Mouse (Mus musculus) kidney, embryonic 14.5 days (tissue): ENCODE results near the gene Edrf1. TPM values are rescaled to one million over a fixed set of nuclear protein-coding genes. Genes with fewer than 3 reads are reported as not detected.

Experiments
- ATAC-seq: fragments of 200-750 bp; cut with Nextera tagmentation; 2 replicates; pipeline ENCODE4 v1.8.0; 2017; ENCODE audit warnings: moderate number of reproducible peaks, mild to moderate bottlenecking, moderate TSS enrichment, moderate library complexity; ENCODE audit not compliant: low FRiP score, low TSS enrichment
- H3K27ac ChIP-seq: fragments of 300-500 bp; sonication (generic); 2 replicates; pipeline ENCODE4 v1.5.1; 2014; ENCODE audit warnings: low read depth, mild to moderate bottlenecking, low read length, moderate library complexity, mixed read lengths
- H3K27me3 ChIP-seq: fragments of 300-500 bp; sonication (generic); 2 replicates; pipeline ENCODE4 v1.6.1; 2014; ENCODE audit warnings: mild to moderate bottlenecking, low read length; ENCODE audit not compliant: control insufficient read depth, insufficient read depth
- H3K36me3 ChIP-seq: fragments of 300-500 bp; sonication (generic); 2 replicates; pipeline ENCODE4 v1.6.1; 2014; ENCODE audit warnings: low read length, mixed read lengths; ENCODE audit not compliant: control insufficient read depth, insufficient read depth
- H3K4me1 ChIP-seq: fragments of 300-500 bp; sonication (generic); 2 replicates; pipeline ENCODE4 v1.6.1; 2014; ENCODE audit warnings: low read length, mixed read lengths; ENCODE audit not compliant: control insufficient read depth, insufficient read depth
- H3K4me2 ChIP-seq: fragments of 300-500 bp; sonication (generic); replicated peaks from 2 replicates; pipeline ENCODE4 v1.6.1; 2014; ENCODE audit warnings: low read depth, mild to moderate bottlenecking, low read length
- H3K4me3 ChIP-seq: fragments of 300-500 bp; sonication (generic); 2 replicates; pipeline ENCODE4 v1.5.1; 2014; ENCODE audit warnings: mild to moderate bottlenecking, low read length
- H3K9ac ChIP-seq: fragments of 300-500 bp; sonication (generic); 2 replicates; pipeline ENCODE4 v1.6.1; 2014; ENCODE audit warnings: low read depth, mild to moderate bottlenecking, low read length, moderate library complexity
- H3K9me3 ChIP-seq: fragments of 300-500 bp; sonication (generic); 2 replicates; pipeline ENCODE4 v1.6.1; 2016; ENCODE audit warnings: low read length; ENCODE audit not compliant: control insufficient read depth
- WGBS: fragments of 180-500 bp; shearing (Covaris S2); extraction: QIAGEN DNeasy Blood & Tissue Kit; methylation state at CpG from one replicate; pipeline ENCODE4 v1.1.7; 2014; 5-methylcytosine and 5-hydroxymethylcytosine counted together
- polyA plus RNA-seq: library from polyadenylated mRNA; unstranded; fragments of >200 nt; fragmentation: Nextera tagmentation; extraction: Ambion mirVana; gene quantifications from 2 replicates; pipeline ENCODE4 v1.2.1, GENCODE M21; 2014

The Edrf1 gene
- polyA plus RNA-seq, 1 experiment from 2014 or later: 26.9 TPM

DNA sequence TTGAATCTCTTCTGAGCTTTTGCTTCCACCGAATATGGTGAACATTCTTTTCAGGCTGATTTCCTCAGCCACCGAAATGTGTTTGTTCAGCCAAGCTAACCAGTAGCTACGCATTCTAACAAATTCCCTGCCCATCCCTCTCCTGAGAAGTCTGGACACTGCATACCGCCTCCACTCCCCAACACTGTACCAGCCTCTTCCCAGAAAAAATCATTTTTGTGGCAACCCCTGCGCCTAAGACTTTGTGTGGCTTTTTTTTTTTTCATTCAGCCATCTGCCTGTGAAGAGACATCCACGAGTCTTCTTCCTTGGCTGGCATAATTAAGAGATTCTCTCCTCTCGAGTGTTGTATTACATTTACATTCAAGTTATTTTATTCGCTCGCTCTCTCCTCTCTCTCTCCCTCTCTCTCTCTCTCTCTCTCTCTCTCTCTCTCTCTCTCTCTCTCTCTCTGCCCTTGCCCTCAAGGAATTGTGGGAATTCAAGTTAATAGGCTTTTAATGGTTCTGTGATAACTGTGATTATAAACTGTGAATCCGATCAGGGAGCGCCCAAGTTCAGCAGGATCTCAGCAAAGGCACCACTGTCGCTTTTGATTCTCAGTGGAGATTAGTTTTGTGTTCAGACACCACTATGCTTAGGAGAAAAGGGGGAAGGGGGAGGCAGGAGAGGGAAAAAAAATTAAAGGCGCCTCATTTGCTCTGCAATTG is 28.6 kb upstream of the Edrf1 start:
- peak overlapping the region; percentile 21; the same call in 1 of the 2 replicates for H3K4me2 ChIP-seq
- H3K27ac ChIP-seq: no peak overlapping the region

DNA sequence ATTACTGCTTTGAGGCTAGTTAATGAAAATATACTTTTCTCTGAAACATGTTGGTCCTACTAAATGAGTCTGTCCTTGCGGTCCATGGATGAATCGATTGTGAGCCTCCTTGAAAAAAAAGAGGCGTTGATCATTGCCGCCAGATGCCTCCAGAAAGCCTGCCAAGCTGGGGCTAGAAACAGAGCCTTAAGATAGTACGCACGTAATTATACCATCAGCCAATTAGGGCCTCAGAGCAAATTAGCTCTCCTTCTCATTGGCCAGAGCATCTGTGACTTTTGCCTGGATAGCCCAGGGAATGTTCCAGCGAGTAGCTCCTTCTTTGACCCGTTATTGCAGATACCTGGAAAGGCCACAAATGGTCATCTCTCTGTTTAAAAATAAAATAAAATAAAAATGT is 27.8 kb upstream of the Edrf1 start:
- Histone ChIP-seq H3K4me1 (peaks cover 18% of the 10 kb centered on the region), H3K36me3 (no peaks in the 10 kb centered on the region), H3K4me2 (no peak overlapping the region), H3K9me3 (no peaks in the 10 kb centered on the region), H3K27me3 (no peaks in the 10 kb centered on the region), H3K9ac (no peak overlapping the region), H3K27ac (no peak overlapping the region), H3K4me3 (no peak overlapping the region)
- ATAC-seq: no peak
- 73% methylated on average over 8 of the region's 8 CpGs for WGBS

More for the DNA sequence above, 28.6 kb upstream of the Edrf1 start:
- Histone ChIP-seq H3K9ac (no peak overlapping the region), H3K27me3 (no peaks in the 10 kb centered on the region), H3K4me3 (no peak overlapping the region), H3K36me3 (no peaks in the 10 kb centered on the region), H3K9me3 (no peaks in the 10 kb centered on the region), H3K4me1 (peaks cover 18% of the 10 kb centered on the region)
- ATAC-seq: no peak
- WGBS: 56% methylated on average over 13 of the region's 13 CpGs

DNA sequence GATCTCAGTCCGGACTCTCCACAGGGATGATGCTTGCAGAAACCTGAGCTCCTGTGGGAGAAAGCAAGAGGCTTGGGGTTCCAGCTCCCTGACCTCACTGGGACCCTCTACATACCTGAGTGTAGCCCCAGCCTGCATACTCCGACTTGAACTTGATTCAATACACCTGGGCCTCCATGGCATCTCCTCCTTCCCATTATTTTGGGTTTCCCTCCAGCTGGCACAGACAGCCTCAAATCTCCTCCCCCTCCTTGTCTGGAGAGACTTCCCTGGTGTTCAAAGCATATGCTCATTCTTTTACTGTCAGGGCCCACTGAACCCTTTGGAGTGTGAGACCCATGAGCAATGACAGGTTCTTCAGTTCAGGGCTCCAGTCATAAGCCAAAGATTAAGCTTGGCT is 24.4 kb upstream of the Edrf1 start:
- H3K4me1 ChIP-seq: 0 out of 2 replicates have a peak, but pooled peaks cover 4% of the 10 kb centered on the region
- no peak overlapping the region for H3K4me2 ChIP-seq
- no peak overlapping the region for H3K9ac ChIP-seq
- H3K36me3 ChIP-seq: no peaks in the 10 kb centered on the region
- no peak for ATAC-seq
- H3K4me3 ChIP-seq: no peak overlapping the region
- H3K27ac ChIP-seq: no peak overlapping the region
- 73% methylated on average over 2 of the region's 2 CpGs for WGBS
- no peaks in the 10 kb centered on the region for H3K27me3 ChIP-seq
- no peaks in the 10 kb centered on the region for H3K9me3 ChIP-seq

DNA sequence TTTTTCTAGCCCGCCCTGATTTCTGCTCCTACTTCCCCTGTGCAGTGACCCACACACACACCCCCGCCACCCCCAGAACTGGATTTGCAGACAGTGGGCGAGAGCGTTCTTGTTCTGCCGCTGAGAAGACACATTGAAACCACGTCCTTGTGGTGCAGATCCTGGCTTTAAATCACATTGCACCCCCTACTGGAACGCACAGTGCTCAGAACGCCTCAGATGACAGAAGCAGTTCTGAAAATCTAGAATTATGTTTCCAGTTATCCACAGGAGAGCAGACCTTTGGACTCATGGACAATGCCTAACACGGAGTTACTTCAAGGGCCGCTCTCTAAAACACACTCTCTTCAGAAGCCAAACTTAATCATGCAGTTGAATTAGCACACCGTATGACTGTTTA is 16.6 kb upstream of the Edrf1 start:
- no peak overlapping the region for H3K4me3 ChIP-seq
- H3K4me2 ChIP-seq: no peak overlapping the region; the same call in 1 of the 2 replicates
- no peak overlapping the region for H3K27ac ChIP-seq
- no peak overlapping the region for H3K9ac ChIP-seq
- no peaks in the 10 kb centered on the region for H3K36me3 ChIP-seq
- H3K4me1 ChIP-seq: no peaks in the 10 kb centered on the region
- no peak for ATAC-seq
- no peaks in the 10 kb centered on the region for H3K27me3 ChIP-seq
- no peaks in the 10 kb centered on the region for H3K9me3 ChIP-seq
- 23% methylated on average over 11 of the region's 11 CpGs for WGBS

DNA sequence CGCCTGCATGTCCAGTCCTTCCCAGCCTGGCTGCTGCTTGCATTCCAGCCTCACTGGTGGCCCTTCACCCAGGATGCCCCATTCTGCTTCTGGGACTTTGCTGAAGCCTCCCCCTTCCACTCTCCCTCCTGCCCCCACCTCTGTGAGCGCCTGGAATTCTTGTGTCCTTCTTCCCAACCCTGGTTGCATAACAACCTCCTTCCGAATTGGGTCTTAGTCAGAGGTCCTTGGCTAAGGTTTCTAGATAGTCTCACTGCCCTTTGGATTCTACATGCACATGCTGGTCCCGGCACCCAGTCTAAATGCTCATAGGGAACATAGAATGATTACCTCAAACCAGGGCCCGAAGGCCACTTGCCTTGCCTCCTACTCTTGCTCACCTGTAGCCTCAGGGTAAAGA is 14.1 kb upstream of the Edrf1 start:
- Histone ChIP-seq H3K4me2 (no peak overlapping the region), H3K27ac (no peak overlapping the region), H3K4me3 (no peak overlapping the region), H3K27me3 (no peaks in the 10 kb centered on the region), H3K4me1 (no peaks in the 10 kb centered on the region), H3K9me3 (no peaks in the 10 kb centered on the region), H3K36me3 (no peaks in the 10 kb centered on the region), H3K9ac (no peak overlapping the region)
- no peak for ATAC-seq
- WGBS: 93% methylated on average over 5 of the region's 5 CpGs

DNA sequence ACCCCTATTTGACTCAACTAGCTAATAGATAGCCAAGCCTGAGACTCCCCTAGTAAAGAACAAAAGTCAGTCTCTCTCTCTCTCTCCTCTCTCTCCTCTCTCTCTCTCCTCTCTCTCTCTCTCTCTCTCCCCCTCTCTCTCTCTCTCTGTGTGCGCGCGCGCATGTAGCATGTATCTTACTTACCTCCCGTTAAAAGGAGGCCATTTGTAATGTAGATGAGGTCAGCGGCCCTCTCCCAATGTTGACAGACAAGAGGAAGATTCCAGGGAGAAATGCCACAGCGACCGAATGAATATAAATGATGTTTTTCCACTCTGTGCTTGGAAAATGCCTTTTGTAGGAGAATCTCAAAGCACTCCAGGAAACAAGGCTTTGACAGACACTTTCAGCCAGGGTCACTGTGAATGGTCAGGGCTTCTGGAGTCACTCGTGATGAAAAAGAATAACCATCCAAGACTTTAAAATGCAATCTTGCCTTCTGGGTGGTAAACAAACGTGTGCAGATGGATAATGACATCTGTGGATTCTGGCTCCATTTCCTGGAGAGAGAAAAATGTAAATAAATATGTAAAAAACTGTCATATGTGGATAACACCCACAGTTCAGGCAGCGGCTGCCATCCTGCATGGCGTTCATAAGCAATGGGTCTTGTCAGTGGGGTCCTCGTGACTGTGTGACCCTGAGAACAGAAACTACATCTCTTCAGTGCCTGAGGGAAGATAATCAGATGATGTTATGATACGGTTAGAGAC is 10.0 kb upstream of the Edrf1 start:
- no peak overlapping the region for H3K9ac ChIP-seq
- H3K4me3 ChIP-seq: no peak overlapping the region
- H3K27ac ChIP-seq: no peak overlapping the region
- H3K9me3 ChIP-seq: no peaks in the 10 kb centered on the region
- no peaks in the 10 kb centered on the region for H3K27me3 ChIP-seq
- no peak for ATAC-seq
- no peak overlapping the region for H3K4me2 ChIP-seq
- 64% methylated on average over 14 of the region's 14 CpGs for WGBS
- H3K4me1 ChIP-seq: no peaks in the 10 kb centered on the region
- H3K36me3 ChIP-seq: no peaks in the 10 kb centered on the region

DNA sequence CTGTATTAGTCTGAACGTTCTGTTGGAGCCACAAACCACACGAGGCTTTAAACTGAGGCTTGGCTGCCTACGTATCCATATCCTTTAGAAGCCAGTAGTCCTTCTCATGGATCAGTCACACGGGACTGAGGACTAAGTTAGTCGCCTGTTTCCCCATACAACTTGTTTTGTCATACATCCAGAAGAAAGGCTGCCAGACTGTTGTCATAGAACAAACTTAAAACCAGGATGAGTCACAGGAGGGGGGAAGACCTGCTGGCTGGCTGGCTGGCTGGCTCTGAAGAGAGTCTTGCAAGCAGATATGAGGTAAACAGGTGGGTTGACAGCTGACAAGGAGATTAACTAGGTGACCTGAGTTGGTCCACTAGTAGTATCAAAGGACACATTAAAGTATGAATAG is 6.5 kb upstream of the Edrf1 start:
- Histone ChIP-seq H3K9ac (no peak overlapping the region), H3K9me3 (no peaks in the 10 kb centered on the region), H3K4me2 (no peak overlapping the region), H3K36me3 (no peaks in the 10 kb centered on the region), H3K27ac (no peak overlapping the region), H3K4me1 (no peaks in the 10 kb centered on the region), H3K27me3 (no peaks in the 10 kb centered on the region), H3K4me3 (no peak overlapping the region)
- WGBS: 82% methylated on average over 5 of the region's 5 CpGs
- no peak for ATAC-seq

DNA sequence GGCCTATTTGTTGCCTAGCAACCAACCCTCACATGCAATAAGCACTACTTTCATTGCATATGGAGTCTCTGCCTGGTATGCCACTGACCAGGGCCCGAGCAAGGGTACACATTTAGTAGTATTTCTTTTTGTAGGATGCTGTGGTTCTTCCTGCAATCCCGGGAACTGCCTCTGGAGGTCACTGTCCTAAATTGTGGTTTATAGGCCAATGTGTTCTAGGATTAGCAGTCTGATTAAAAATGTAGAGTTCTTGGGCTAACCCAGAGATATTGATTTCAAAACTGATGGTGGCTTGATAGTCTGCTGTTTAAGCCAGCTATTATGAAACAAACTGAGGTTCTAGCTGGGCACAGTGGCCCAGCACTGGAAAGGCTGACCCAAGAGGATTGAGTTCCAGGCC is 4.9 kb upstream of the Edrf1 start:
- no peak overlapping the region for H3K9ac ChIP-seq
- H3K27ac ChIP-seq: no peak overlapping the region
- no peaks in the 10 kb centered on the region for H3K36me3 ChIP-seq
- no peak overlapping the region for H3K4me3 ChIP-seq
- no peaks in the 10 kb centered on the region for H3K4me1 ChIP-seq
- no peak overlapping the region for H3K4me2 ChIP-seq
- no peak for ATAC-seq
- WGBS: 27% methylated on average over 2 of the region's 2 CpGs
- H3K27me3 ChIP-seq: no peaks in the 10 kb centered on the region
- H3K9me3 ChIP-seq: no peaks in the 10 kb centered on the region

DNA sequence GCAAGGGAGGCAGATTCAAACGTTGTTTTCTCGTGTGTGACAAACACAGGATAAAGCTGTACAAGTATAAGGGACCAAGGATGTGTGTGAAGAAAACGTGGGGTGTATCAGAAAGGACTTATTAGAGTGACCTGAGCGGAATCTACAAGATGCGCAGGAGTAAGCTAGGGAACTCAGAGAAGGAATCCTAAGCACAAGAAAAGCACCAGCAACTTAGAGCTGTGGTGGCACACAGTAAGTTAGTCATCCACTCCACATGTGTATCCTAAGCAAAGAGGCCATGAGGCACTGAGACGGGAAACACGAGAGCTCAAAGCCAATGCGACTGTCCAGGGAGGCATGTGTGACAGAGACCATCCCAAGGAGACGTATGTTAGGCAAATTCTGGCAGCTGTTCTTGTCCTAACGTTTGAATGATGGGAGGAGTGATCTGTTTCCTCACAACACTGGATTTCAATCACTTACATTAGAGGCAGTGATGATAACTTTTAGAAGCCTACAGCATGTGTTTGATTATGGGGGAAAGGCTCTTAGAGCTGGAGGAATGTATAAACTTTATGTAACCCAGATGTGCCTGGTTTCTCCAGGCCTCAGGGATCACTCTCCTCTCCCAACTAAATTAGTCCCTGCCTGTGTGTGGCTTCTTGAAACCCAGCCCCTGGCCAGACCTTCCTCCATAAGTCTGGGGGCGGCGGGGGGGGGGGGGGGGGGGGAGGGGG is 2.3 kb upstream of the Edrf1 start:
- Histone ChIP-seq H3K4me2 (no peak overlapping the region), H3K27me3 (no peaks in the 10 kb centered on the region), H3K36me3 (peaks cover 12% of the 10 kb centered on the region; the same call in 1 of the 2 replicates), H3K4me3 (no peak overlapping the region), H3K27ac (no peak overlapping the region), H3K9ac (no peak overlapping the region), H3K9me3 (no peaks in the 10 kb centered on the region), H3K4me1 (peaks cover 4% of the 10 kb centered on the region)
- ATAC-seq: no peak
- WGBS: 48% methylated on average over 10 of the region's 12 CpGs
